ENCODE assay signal across 17 mouse cellular contexts in the genomic region with DNA sequence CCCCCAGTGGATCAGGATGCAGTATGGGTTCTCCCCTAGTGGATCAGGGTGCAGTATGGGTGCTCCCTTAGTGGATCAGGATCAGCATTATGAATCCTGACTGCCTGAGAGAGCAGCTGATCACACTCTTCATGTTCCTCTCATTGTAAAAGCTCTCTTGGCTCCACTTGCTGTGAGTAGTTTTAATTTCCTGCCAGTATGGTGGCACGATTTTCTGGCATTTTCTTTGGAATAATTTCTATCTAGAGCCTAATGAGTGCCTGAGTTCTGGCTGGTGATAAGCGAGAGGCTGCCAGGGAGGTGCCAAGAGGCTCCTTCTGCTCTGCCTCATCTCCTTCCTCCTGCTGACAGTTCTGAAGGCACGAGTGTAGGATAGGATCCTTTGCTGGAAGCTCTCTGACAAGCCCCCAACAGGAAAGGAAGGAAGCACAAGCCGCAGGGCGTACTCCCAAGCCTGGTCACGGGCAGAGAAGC.
DNase-seq lines count a peak whose midpoint lies in the region; ATAC-seq and TF ChIP-seq lines count a peak whose summit lies in the region.
"Had no signal": no experiment of that assay in that cellular context is flagged by ENCODE, and none has a peak within 500 bp of the region (broad histone marks: within the 10 kb centered on the region; RNA-seq: fewer than 3 reads in every experiment).

No protein-coding gene starts in this region.

- 71% methylated on average over 6 of the region's 6 CpGs for WGBS in forebrain, embryonic 14.5 days
- WGBS in forebrain, embryonic 10.5 days = 81% methylated on average over 6 of the region's 6 CpGs

- H3K36me3 ChIP-seq in forebrain, embryonic 14.5 days (ENCODE audit: control insufficient read depth, insufficient read depth, low read length) = no peaks in the 10 kb centered on the region
- no peaks in the 10 kb centered on the region for H3K36me3 ChIP-seq in forebrain, embryonic 10.5 days (replicated peaks)
- H3K36me3 ChIP-seq: embryonic facial prominence, embryonic 15.5 days; kidney, embryonic 15.5 days; midbrain, embryonic 10.5 days had no signal

- intact Hi-C loops in left cerebral cortex, postnatal 4 days (cut with DNase I) = no loop called here
- intact Hi-C loops in left cerebral cortex, adult 2 months (cut with DNase I) = no loop called here

- H3K9me3 ChIP-seq in forebrain, embryonic 14.5 days (replicated peaks; ENCODE audit: control insufficient read depth, low read length) = no peaks in the 10 kb centered on the region
- no peaks in the 10 kb centered on the region for H3K9me3 ChIP-seq in forebrain, embryonic 10.5 days
- H3K9me3 ChIP-seq: embryonic facial prominence, embryonic 15.5 days; heart, embryonic 12.5 days; kidney, embryonic 15.5 days; midbrain, embryonic 10.5 days had no signal

- no peak overlapping the region for H3K9ac ChIP-seq in forebrain, embryonic 14.5 days (ENCODE audit: low read length)
- H3K9ac ChIP-seq: embryonic facial prominence, embryonic 15.5 days; heart, embryonic 12.5 days; kidney, embryonic 15.5 days had no signal

- H3K4me3 ChIP-seq in forebrain, embryonic 14.5 days (ENCODE audit: low read depth, low read length) = no peak overlapping the region
- H3K4me3 ChIP-seq in forebrain, embryonic 10.5 days = no peak overlapping the region
- no peak overlapping the region for H3K4me3 ChIP-seq in left cerebral cortex, adult 2 months
- H3K4me3 ChIP-seq: embryonic facial prominence, embryonic 15.5 days; heart, embryonic 12.5 days; kidney, embryonic 15.5 days; midbrain, embryonic 10.5 days had no signal

- peak; percentile 76 for DNase-seq in forebrain, embryonic 14.5 days (ENCODE audit: low spot score)
- no peak for DNase-seq in forebrain, embryonic 10.5 days (ENCODE audit: extremely low spot score, low spot score)
- DNase-seq in left cerebral cortex, postnatal 4 days = peak; percentile 3
- no peak for DNase-seq in left cerebral cortex, adult 2 months (ENCODE audit: extremely low spot score in 1 of 2, low spot score in 2 of 2)
- DNase-seq in cerebellum, postnatal 10 days = peak; percentile 64 to 69
- DNase-seq in layer of hippocampus, postnatal 14 days (ENCODE audit: low spot score in 2 of 2) = peak; percentile 37 to 76
- DNase-seq in Muller cell, postnatal 12 days (ENCODE audit: inconsistent ontology term) = no peak
- no peak for DNase-seq in urinary bladder, adult 2 months (ENCODE audit: low spot score)
- DNase-seq: adrenal gland, postnatal 14 days; B cell, adult 2 months; retina, postnatal 1 day had no signal

- TF ChIP-seq CTCF in left cerebral cortex, adult 2 months (IDR thresholded peaks at IDR 0.05) = no peak

- H3K4me1 ChIP-seq in forebrain, embryonic 14.5 days (ENCODE audit: control insufficient read depth, insufficient read depth, low read length) = no peaks in the 10 kb centered on the region
- H3K4me1 ChIP-seq in forebrain, embryonic 10.5 days = no peaks in the 10 kb centered on the region
- H3K4me1 ChIP-seq: embryonic facial prominence, embryonic 15.5 days; heart, embryonic 12.5 days; kidney, embryonic 15.5 days; midbrain, embryonic 10.5 days had no signal

- no peak overlapping the region for H3K4me2 ChIP-seq in forebrain, embryonic 14.5 days (ENCODE audit: low read length)
- H3K4me2 ChIP-seq: embryonic facial prominence, embryonic 15.5 days; heart, embryonic 12.5 days; kidney, embryonic 15.5 days; liver, embryonic 11.5 days had no signal

- no peaks in the 10 kb centered on the region for H3K27me3 ChIP-seq in forebrain, embryonic 14.5 days (replicated peaks; ENCODE audit: control insufficient read depth, insufficient read depth, low read length)
- no peaks in the 10 kb centered on the region for H3K27me3 ChIP-seq in forebrain, embryonic 10.5 days (ENCODE audit: poor library complexity, severe bottlenecking)
- H3K27me3 ChIP-seq: embryonic facial prominence, embryonic 15.5 days; heart, embryonic 12.5 days had no signal

- peak; percentile 83; the same call in 1 of the 2 replicates for ATAC-seq in forebrain, embryonic 14.5 days
- ATAC-seq: lung, postnatal 0 days had no signal

- H3K27ac ChIP-seq in forebrain, embryonic 14.5 days (ENCODE audit: low read depth, low read length) = no peak overlapping the region
- H3K27ac ChIP-seq in forebrain, embryonic 10.5 days = no peak overlapping the region
- no peak overlapping the region for H3K27ac ChIP-seq in left cerebral cortex, adult 2 months
- H3K27ac ChIP-seq: embryonic facial prominence, embryonic 15.5 days; kidney, embryonic 15.5 days; midbrain, embryonic 10.5 days had no signal

Comparison
In these comparisons a context has a peak if more than half of its experiments do, and no peak if none do; other contexts are left out.
1. DNase-seq: peak in forebrain, embryonic 14.5 days (single experiment), left cerebral cortex, postnatal 4 days (single experiment), cerebellum, postnatal 10 days (2 of 2) and layer of hippocampus, postnatal 14 days (2 of 2); none in forebrain, embryonic 10.5 days (single experiment), left cerebral cortex, adult 2 months (0 of 2), Muller cell, postnatal 12 days (single experiment) and urinary bladder, adult 2 months (single experiment).